Mouse (Mus musculus): ENCODE measurements around the gene Lgals8. TPM values are rescaled to one million over a fixed set of nuclear protein-coding genes. Genes with fewer than 3 reads are reported as not detected.

Lgals8 gene
- polyA plus RNA-seq, 1 experiment: 27.7 TPM

DNA sequence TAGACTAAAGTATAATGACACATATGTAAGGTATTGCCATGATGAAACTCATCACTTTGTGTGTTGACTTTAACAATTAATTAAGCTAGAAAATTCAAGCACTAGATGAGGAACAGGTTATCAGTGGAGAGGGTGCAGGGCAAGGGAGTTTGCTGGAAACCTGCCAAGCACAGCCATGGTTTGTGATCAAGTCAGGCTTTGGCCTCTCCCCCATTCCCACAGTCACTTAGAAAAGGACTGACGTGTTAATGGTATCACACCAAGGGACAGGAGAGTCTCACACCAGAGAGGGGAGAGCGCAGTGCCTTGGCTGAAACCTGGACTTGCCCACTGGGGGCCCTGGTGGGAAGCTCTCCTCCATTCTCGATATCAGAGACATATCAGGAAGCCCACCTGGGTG is 40.6 kb upstream of the Lgals8 start:
- Histone ChIP-seq H3K36me3 (ENCODE audit: control insufficient read depth, insufficient read depth) (no peaks in the 10 kb centered on the region), H3K4me2 (ENCODE audit: low read depth) (no peak overlapping the region), H3K79me2 (ENCODE audit: control insufficient read depth, insufficient read depth) (no peaks in the 10 kb centered on the region), H3K4me3 (no peak overlapping the region), H3K27me3 (ENCODE audit: control insufficient read depth, insufficient read depth, insufficient read length) (no peaks in the 10 kb centered on the region), H3ac (ENCODE audit: control insufficient read depth, insufficient read length) (no peak overlapping the region)
- no peak for TF ChIP-seq CEBPB (IDR thresholded peaks at IDR 0.05; ENCODE audit: insufficient read depth, poor library complexity, severe bottlenecking)
- no peak for TF ChIP-seq E2F4 (IDR thresholded peaks at IDR 0.05; ENCODE audit: insufficient read depth)
- TF ChIP-seq MYOG (IDR thresholded peaks at IDR 0.05; ENCODE audit: control insufficient read depth in 1 of 3, insufficient read depth in 1 of 3, insufficient read length in 2 of 3, low read depth in 2 of 3): no peak
- no peak for TF ChIP-seq USF1 (IDR thresholded peaks at IDR 0.05; ENCODE audit: low read depth)
- no peak for TF ChIP-seq REST (IDR thresholded peaks at IDR 0.05; ENCODE audit: insufficient read depth, insufficient read length)
- no peak for TF ChIP-seq TCF3 (IDR thresholded peaks at IDR 0.05; ENCODE audit: insufficient read length, low read depth)
- TF ChIP-seq TCF12 (IDR thresholded peaks at IDR 0.05; ENCODE audit: insufficient read depth, poor library complexity, severe bottlenecking): no peak
- TF ChIP-seq MAX (IDR thresholded peaks at IDR 0.05; ENCODE audit: low read depth): no peak
- TF ChIP-seq POLR2A (IDR thresholded peaks at IDR 0.05; ENCODE audit: insufficient read length, low read depth): no peak
- no peak for TF ChIP-seq MYOD1 (IDR thresholded peaks at IDR 0.05; ENCODE audit: control insufficient read depth in 1 of 3, insufficient read length in 2 of 3, low read depth in 2 of 3)
- TF ChIP-seq SRF (IDR thresholded peaks at IDR 0.05; ENCODE audit: control insufficient read depth, insufficient read length, low read depth): no peak
- no peak for TF ChIP-seq POLR2AphosphoS2 (IDR thresholded peaks at IDR 0.05; ENCODE audit: insufficient read length, low read depth)

DNA sequence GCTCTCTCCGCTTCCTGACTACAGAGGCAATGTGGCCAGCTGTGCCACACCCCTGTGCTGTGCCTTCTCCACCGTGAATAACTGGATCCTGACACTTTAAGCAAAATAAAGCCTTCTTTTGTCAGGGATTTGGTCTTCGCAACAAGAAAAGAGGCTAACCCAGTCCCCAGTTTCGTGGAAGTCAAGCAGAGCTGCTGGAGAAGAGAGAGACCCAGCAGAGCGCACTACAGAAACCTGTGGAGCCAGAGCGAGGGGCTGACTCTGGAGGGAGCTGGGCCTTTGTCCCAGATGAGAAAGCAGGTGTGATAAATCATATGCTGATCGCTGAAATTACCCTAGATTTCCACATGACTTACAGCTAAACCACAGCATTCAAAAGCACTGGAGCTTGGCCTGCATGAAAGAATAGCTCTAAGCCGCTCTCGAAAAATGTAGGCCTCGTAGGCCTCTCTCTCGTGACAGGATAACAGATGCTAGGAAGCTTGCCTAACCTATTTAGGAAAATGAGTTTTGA is 38.6 kb upstream of the Lgals8 start:
- Histone ChIP-seq H3K27me3 (ENCODE audit: control insufficient read depth, insufficient read depth, insufficient read length) (no peaks in the 10 kb centered on the region), H3K4me3 (no peak overlapping the region), H3K79me2 (ENCODE audit: control insufficient read depth, insufficient read depth) (no peaks in the 10 kb centered on the region), H3ac (ENCODE audit: control insufficient read depth, insufficient read length) (no peak overlapping the region), H3K4me2 (ENCODE audit: low read depth) (no peak overlapping the region), H3K36me3 (ENCODE audit: control insufficient read depth, insufficient read depth) (no peaks in the 10 kb centered on the region)
- TF ChIP-seq MAX (IDR thresholded peaks at IDR 0.05; ENCODE audit: low read depth) (no peak), REST (IDR thresholded peaks at IDR 0.05; ENCODE audit: insufficient read depth, insufficient read length) (no peak), E2F4 (IDR thresholded peaks at IDR 0.05; ENCODE audit: insufficient read depth) (no peak), TCF3 (IDR thresholded peaks at IDR 0.05; ENCODE audit: insufficient read length, low read depth) (no peak), CEBPB (IDR thresholded peaks at IDR 0.05; ENCODE audit: insufficient read depth, poor library complexity, severe bottlenecking) (no peak), MYOG (IDR thresholded peaks at IDR 0.05; ENCODE audit: control insufficient read depth in 1 of 3, insufficient read depth in 1 of 3, insufficient read length in 2 of 3, low read depth in 2 of 3) (no peak), USF1 (IDR thresholded peaks at IDR 0.05; ENCODE audit: low read depth) (no peak), POLR2A (IDR thresholded peaks at IDR 0.05; ENCODE audit: insufficient read length, low read depth) (no peak), TCF12 (IDR thresholded peaks at IDR 0.05; ENCODE audit: insufficient read depth, poor library complexity, severe bottlenecking) (no peak), SRF (IDR thresholded peaks at IDR 0.05; ENCODE audit: control insufficient read depth, insufficient read length, low read depth) (no peak), MYOD1 (IDR thresholded peaks at IDR 0.05; ENCODE audit: control insufficient read depth in 1 of 3, insufficient read length in 2 of 3, low read depth in 2 of 3) (no peak), POLR2AphosphoS2 (IDR thresholded peaks at IDR 0.05; ENCODE audit: insufficient read length, low read depth) (no peak)

DNA sequence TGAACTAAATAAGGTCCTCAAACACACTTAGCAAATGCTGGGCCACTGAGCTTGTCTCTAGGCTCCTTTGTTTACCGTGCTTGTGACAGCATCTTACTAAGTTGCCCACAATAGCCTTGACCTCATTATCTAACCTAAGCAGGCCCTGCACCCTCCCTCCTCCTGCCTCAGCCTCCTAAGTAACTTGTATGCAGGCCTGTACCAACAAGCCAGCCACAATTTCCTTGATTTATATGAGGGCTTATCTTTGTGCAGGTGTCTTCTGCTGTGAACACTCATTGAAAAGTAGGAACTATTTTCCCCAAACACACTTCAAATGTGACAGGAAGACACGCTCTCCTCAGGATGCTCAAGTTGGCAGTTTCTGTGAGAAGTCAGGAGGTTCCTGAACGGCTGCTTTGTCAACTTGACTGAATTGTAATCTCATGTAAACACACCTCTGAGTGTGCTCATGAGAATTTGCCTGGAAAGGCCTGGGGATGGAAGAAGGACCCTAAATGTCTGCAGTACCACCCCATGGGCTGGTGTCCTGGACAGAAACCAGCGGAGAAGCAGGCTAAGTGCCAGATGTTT is 38.0 kb upstream of the Lgals8 start:
- H3ac ChIP-seq (ENCODE audit: control insufficient read depth, insufficient read length): no peak overlapping the region
- no peaks in the 10 kb centered on the region for H3K79me2 ChIP-seq (ENCODE audit: control insufficient read depth, insufficient read depth)
- no peak overlapping the region for H3K4me2 ChIP-seq (ENCODE audit: low read depth)
- no peak overlapping the region for H3K4me3 ChIP-seq
- no peaks in the 10 kb centered on the region for H3K36me3 ChIP-seq (ENCODE audit: control insufficient read depth, insufficient read depth)
- no peaks in the 10 kb centered on the region for H3K27me3 ChIP-seq (ENCODE audit: control insufficient read depth, insufficient read depth, insufficient read length)
- TF ChIP-seq CEBPB (IDR thresholded peaks at IDR 0.05; ENCODE audit: insufficient read depth, poor library complexity, severe bottlenecking) (no peak), TCF3 (IDR thresholded peaks at IDR 0.05; ENCODE audit: insufficient read length, low read depth) (no peak), POLR2AphosphoS2 (IDR thresholded peaks at IDR 0.05; ENCODE audit: insufficient read length, low read depth) (no peak)

DNA sequence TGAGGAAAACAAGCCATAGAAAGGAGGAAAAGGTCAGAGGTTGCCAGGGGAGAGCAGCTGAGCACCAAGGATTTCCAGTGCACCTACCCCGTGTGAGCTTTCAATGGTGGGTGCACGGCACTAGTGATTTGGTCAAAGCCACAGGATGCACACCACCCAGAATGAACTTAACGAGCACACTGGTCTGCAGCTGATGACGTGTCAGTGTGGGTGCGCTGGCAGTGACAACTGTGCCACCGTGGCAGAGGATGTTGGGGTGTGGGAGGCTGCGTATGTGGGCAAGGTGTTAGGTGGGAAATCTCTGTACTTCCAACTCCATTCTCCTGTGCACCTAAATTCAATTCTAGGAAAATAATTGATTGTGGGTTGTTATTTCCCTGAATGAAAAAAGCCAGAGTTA is 34.4 kb upstream of the Lgals8 start:
- Histone ChIP-seq H3K79me2 (ENCODE audit: control insufficient read depth, insufficient read depth) (no peaks in the 10 kb centered on the region), H3K4me3 (no peak overlapping the region)
- TF ChIP-seq TCF12 (IDR thresholded peaks at IDR 0.05; ENCODE audit: insufficient read depth, poor library complexity, severe bottlenecking) (no peak), USF1 (IDR thresholded peaks at IDR 0.05; ENCODE audit: low read depth) (no peak), POLR2AphosphoS2 (IDR thresholded peaks at IDR 0.05; ENCODE audit: insufficient read length, low read depth) (no peak), POLR2A (IDR thresholded peaks at IDR 0.05; ENCODE audit: insufficient read length, low read depth) (no peak), MYOG (IDR thresholded peaks at IDR 0.05; ENCODE audit: control insufficient read depth in 1 of 3, insufficient read depth in 1 of 3, insufficient read length in 2 of 3, low read depth in 2 of 3) (no peak), MYOD1 (IDR thresholded peaks at IDR 0.05; ENCODE audit: control insufficient read depth in 1 of 3, insufficient read length in 2 of 3, low read depth in 2 of 3) (no peak), SRF (IDR thresholded peaks at IDR 0.05; ENCODE audit: control insufficient read depth, insufficient read length, low read depth) (no peak), MAX (IDR thresholded peaks at IDR 0.05; ENCODE audit: low read depth) (no peak), TCF3 (IDR thresholded peaks at IDR 0.05; ENCODE audit: insufficient read length, low read depth) (no peak), CEBPB (IDR thresholded peaks at IDR 0.05; ENCODE audit: insufficient read depth, poor library complexity, severe bottlenecking) (no peak), REST (IDR thresholded peaks at IDR 0.05; ENCODE audit: insufficient read depth, insufficient read length) (no peak), E2F4 (IDR thresholded peaks at IDR 0.05; ENCODE audit: insufficient read depth) (no peak)

More for the DNA sequence above, 34.4 kb upstream of the Lgals8 start:
- H3K36me3 ChIP-seq (ENCODE audit: control insufficient read depth, insufficient read depth): no peaks in the 10 kb centered on the region
- no peaks in the 10 kb centered on the region for H3K27me3 ChIP-seq (ENCODE audit: control insufficient read depth, insufficient read depth, insufficient read length)
- no peak overlapping the region for H3K4me2 ChIP-seq (ENCODE audit: low read depth)
- no peak overlapping the region for H3ac ChIP-seq (ENCODE audit: control insufficient read depth, insufficient read length)

All from myocyte (in vitro differentiated cells).